23 mouse cellular contexts compared by ENCODE assay signal in genomic region chr3:131034774-131035173, GRCm38 (mm10).
"Had no signal": no experiment of that assay in that cellular context is flagged by ENCODE, and none has a peak within 500 bp of the region (broad histone marks: within the 10 kb centered on the region; RNA-seq: fewer than 3 reads in every experiment).

No protein-coding gene starts in this region.

- H3K27ac ChIP-seq: lung, embryonic 15.5 days; macrophage; midbrain, embryonic 10.5 days; midbrain, embryonic 12.5 days; neural tube, embryonic 13.5 days; neural tube, embryonic 15.5 days had no signal

- DNase-seq: liver, postnatal 0 days; lung, adult 2 months; lung, postnatal 14 days; lung, postnatal 36 days; midbrain, embryonic 14.5 days; retina, postnatal 1 day; right cerebral cortex, adult 18-20 months; right cerebral cortex, postnatal 25 days; right cerebral cortex, postnatal 4 days; spleen, adult 18-20 months; thymus, adult 18-20 months; thymus, postnatal 14 days; thymus, postnatal 36 days had no signal

- ATAC-seq: liver, postnatal 0 days; lung, postnatal 0 days; midbrain, embryonic 16.5 days had no signal

- H3K9me3 ChIP-seq: lung, embryonic 15.5 days; midbrain, embryonic 10.5 days; midbrain, embryonic 12.5 days; neural tube, embryonic 13.5 days; neural tube, embryonic 15.5 days had no signal

- H3K9ac ChIP-seq: liver, postnatal 0 days; lung, embryonic 15.5 days; midbrain, embryonic 12.5 days; neural tube, embryonic 13.5 days; neural tube, embryonic 15.5 days had no signal

- H3K4me1 ChIP-seq: lung, embryonic 15.5 days; megakaryocyte, embryonic 14.5 days; midbrain, embryonic 10.5 days; midbrain, embryonic 12.5 days; neural tube, embryonic 13.5 days; neural tube, embryonic 15.5 days had no signal

- H3K4me2 ChIP-seq: lung, embryonic 15.5 days; midbrain, embryonic 12.5 days; neural tube, embryonic 13.5 days; neural tube, embryonic 15.5 days had no signal

- H3K36me3 ChIP-seq: lung, embryonic 15.5 days; midbrain, embryonic 10.5 days; midbrain, embryonic 12.5 days; neural tube, embryonic 13.5 days; neural tube, embryonic 15.5 days had no signal

- H3K27me3 ChIP-seq: lung, embryonic 15.5 days; megakaryocyte, embryonic 14.5 days; midbrain, embryonic 12.5 days; neural tube, embryonic 13.5 days; neural tube, embryonic 15.5 days had no signal

- H3K4me3 ChIP-seq: lung, embryonic 15.5 days; megakaryocyte, embryonic 14.5 days; midbrain, embryonic 10.5 days; midbrain, embryonic 12.5 days; myocyte; neural tube, embryonic 13.5 days; neural tube, embryonic 15.5 days had no signal
